10 mouse cellular contexts compared by ENCODE assay signal in genomic region chr10:87971536-87971935, GRCm38 (mm10).
A peak's percentile ranks its signal among the peaks of the same experiment; 100 is the strongest.
DNase-seq lines count a peak whose midpoint lies in the region; ATAC-seq lines count a peak whose summit lies in the region.
"Had no signal": no experiment of that assay in that cellular context is flagged by ENCODE, and none has a peak within 500 bp of the region (broad histone marks: within the 10 kb centered on the region; RNA-seq: fewer than 3 reads in every experiment).

No protein-coding gene starts in this region.

- H3K4me3 ChIP-seq in kidney, embryonic 14.5 days (ENCODE audit: low read length) = no peak overlapping the region
- H3K4me3 ChIP-seq: liver, embryonic 15.5 days had no signal

- H3K27ac ChIP-seq in kidney, embryonic 14.5 days (ENCODE audit: low read depth, low read length) = no peak overlapping the region
- H3K27ac ChIP-seq: liver, embryonic 15.5 days had no signal

- no peaks in the 10 kb centered on the region for H3K4me1 ChIP-seq in kidney, embryonic 14.5 days (ENCODE audit: control insufficient read depth, insufficient read depth, low read length)
- H3K4me1 ChIP-seq: liver, embryonic 15.5 days had no signal

- H3K36me3 ChIP-seq in kidney, embryonic 14.5 days (ENCODE audit: control insufficient read depth, insufficient read depth, low read length) = no peaks in the 10 kb centered on the region
- H3K36me3 ChIP-seq: liver, embryonic 15.5 days had no signal

- ATAC-seq in kidney, embryonic 14.5 days (ENCODE audit: low FRiP score, low TSS enrichment) = no peak

- no peak overlapping the region for H3K9ac ChIP-seq in kidney, embryonic 14.5 days (ENCODE audit: low read depth, low read length)
- H3K9ac ChIP-seq: liver, embryonic 15.5 days had no signal

- no peaks in the 10 kb centered on the region for H3K9me3 ChIP-seq in kidney, embryonic 14.5 days (ENCODE audit: control insufficient read depth, low read length)
- H3K9me3 ChIP-seq: liver, embryonic 15.5 days had no signal

- no peak overlapping the region for H3K4me2 ChIP-seq in kidney, embryonic 14.5 days (replicated peaks; ENCODE audit: low read depth, low read length)
- H3K4me2 ChIP-seq: liver, embryonic 15.5 days had no signal

- no peaks in the 10 kb centered on the region for H3K27me3 ChIP-seq in kidney, embryonic 14.5 days (ENCODE audit: control insufficient read depth, insufficient read depth, low read length)
- H3K27me3 ChIP-seq: liver, embryonic 15.5 days had no signal

- WGBS in kidney, embryonic 14.5 days = 43% methylated on average over 6 of the region's 6 CpGs

- DNase-seq in adrenal gland, adult 2 months = peak; percentile 28
- DNase-seq in adrenal gland, postnatal 4 days (ENCODE audit: low spot score in 2 of 2) = no peak
- peak; percentile 31 for DNase-seq in kidney, adult 18-20 months
- peak; percentile 15 for DNase-seq in ES-CJ7 (ENCODE audit: low read depth, low spot score)
- peak; percentile 8 to 28 for DNase-seq in heart, postnatal 36 days
- DNase-seq in thymus, postnatal 0 days (ENCODE audit: low spot score) = no peak
- no peak for DNase-seq in ovary, postnatal 14 days (ENCODE audit: low spot score)
- DNase-seq: gastrocnemius, postnatal 10 days had no signal

- intact Hi-C loops in heart, postnatal 36 days (cut with DNase I) = loop anchor here (1.0 to 5.0 kb wide), 6 partner anchors 116 to 419 kb away; no protein-coding TSS in a partner anchor

Comparison
In these comparisons a context has a peak if more than half of its experiments do, and no peak if none do; other contexts are left out.
1. DNase-seq: peak in adrenal gland, adult 2 months (single experiment), kidney, adult 18-20 months (single experiment), ES-CJ7 (single experiment) and heart, postnatal 36 days (2 of 2); none in adrenal gland, postnatal 4 days (0 of 2), thymus, postnatal 0 days (single experiment) and ovary, postnatal 14 days (single experiment).